Mouse (Mus musculus) frontal cortex, postnatal 36 days (tissue): Measurements from ENCODE around the gene Med18.
"Not testable (repeated sequence)": the region's sequence is repeated elsewhere in the genome, so short reads cannot be mapped to it uniquely, and the experiment has no call there.

Source experiments
- DNase-seq, 2 experiments: peaks; one replicate each; pipeline ENCODE4 v3.0.0; 2022; ENCODE audit warnings: low spot score in 2 of 2

Gene Med18

DNA sequence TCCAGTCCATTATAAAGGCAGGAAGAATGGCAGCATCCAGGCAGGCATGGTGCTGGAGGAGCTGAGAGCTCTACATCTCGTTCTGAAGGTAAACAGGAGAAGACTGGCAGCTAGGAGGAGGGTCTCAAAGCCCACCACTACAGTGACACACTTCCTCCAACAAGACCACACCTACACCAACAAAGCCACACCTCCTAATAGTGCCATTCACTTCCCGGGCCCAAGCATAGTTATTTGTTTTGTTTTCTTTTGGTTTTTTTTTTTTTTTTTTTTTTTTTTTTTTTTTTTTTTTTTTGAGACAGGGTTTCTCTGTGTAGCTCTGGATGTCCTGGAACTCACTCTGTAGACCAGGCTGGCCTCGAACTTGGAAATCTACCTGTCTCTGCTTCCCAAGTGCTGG, 18.4 kb upstream of the Med18 start:
- DNase-seq = not testable (repeated sequence)

DNA sequence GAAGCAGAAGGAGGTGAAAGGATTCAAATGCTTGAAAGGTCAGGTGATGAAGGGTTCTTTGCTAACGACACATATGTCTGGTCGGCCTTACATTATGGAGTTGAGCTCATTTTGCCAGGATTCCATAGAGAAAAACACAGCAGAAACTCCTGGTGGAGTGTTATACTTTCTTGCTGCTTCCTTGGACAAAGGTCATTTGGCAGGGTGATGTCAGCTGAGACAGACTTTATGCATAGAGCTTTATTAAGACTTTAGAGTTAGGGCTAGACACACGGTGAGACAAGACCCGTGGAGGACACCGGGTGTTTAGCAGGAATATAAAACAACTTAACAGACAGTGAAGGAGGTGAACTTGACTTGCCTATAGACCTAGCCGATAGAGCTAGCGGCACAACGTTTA, 14.1 kb upstream of the Med18 start:
- DNase-seq = no peak

DNA sequence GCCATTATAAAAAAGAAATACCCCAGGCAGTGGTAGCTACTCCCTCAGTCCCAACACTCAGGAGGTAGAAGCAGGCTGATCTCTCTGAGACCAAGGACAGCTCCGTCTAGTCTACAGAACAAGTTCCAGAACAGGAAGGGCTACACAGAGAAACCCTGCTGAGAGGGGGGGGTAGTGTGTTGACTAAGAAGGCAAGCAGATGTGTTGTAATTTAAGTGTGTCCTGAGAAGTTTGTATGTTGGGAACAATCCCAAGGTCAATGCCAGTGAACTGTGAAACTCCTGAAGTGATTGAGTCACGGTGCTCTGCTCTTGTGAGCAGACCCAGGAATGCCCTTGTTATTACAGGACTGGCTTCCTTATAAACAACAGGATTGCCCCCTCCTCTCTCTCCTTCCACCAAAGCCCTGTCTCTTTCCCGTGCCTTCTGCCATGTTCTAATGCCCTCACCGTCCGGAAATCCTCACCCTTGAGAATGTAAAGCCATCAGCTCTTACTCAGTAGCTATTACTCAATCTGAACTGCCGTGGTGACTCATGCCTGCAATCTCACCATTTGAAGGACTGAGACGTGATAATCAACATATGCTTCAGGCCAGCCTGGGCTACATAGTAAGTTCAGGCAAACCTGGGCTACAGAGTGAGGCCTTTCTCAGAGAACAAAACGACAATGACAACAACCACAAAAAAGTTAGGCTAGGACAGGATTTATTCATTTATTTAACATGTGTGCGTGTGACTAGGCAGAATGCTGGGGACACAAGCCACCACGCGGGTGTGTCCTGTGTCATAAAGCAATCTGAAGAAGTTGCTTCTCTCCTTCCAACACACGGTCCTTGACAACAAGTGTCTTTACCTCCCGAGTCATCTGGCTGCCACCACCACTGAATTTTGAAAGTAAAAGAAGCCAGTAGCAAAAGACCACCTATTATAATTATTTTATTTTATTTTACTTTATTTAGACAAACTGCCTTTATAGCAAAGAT, 12.5 kb upstream of the Med18 start:
- DNase-seq = no peak

DNA sequence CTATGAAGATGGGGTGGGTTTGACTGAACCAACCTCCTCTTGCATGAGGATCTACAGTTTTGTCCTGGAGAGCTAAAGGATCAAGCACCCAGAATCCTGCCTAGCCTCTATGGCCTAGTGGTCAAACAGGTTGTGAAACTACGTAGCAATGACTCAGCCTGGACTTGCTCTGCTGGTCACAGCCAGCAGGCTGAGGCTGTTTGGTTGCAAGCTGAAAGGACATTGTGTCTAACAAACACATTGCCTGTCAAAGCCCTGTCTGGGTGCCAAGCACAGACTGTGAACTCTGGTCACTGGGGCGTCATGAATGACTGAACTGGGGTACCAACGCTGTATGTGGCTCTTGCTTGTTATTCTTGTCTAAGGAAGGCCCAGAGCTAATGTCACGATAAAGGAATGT, 10.9 kb upstream of the Med18 start:
- DNase-seq = no peak

DNA sequence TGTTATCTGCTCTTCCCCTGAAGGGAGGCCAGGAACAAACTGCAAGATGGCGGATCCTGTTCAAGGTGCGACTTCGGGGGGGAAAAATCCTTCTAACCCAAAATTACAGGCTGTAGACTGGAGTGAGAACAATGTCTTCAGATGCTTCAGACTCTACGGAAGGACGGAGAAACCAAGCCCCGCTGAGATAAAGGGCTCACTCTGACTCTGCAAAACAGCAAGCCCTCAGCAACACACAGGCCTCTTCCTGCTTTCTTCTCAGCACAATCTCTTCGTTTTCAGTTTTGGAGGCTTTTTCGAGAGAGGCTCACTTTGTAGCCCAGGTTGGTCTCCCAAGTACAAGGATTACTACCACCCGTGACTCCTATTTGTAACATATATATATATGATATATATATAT, 9.7 kb upstream of the Med18 start:
- no peak for DNase-seq

DNA sequence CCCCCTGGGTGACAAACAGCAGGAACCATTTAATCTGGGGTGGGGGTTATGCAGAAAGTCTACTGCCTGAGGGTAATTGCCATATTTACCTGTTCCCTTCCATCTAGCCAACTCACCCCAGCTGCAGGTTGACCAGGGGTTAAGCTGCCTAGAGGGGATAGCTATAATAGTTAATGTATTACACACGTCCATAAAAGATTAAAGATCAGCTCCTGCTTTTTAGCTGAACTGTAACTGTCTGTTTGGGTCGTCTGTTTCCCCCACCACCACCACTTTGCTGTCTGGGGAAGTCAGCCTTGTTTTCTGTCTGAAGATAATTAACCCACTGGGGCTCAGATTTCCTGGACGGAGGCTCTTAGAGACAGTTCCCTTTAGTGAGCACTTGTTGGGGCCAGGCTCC, 6.2 kb upstream of the Med18 start:
- no peak for DNase-seq

DNA sequence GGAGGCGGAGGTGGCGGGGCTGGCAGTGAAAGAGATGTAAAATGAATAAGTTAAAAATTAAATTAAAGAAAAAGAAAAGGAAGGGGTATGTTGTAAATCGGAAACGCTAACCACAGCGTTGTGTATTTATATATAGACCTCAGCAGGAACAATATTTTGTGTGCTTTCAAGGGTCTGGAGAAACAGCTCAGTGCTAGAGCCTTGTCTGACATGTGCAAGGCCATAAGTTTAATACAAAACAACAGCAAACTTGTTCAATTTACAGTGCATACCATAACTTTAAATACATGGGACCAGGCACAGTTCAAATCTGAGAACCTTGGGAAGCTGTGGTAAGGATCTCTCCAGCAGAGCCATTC, 513 bp upstream of the Med18 start:
- DNase-seq = no peak

DNA sequence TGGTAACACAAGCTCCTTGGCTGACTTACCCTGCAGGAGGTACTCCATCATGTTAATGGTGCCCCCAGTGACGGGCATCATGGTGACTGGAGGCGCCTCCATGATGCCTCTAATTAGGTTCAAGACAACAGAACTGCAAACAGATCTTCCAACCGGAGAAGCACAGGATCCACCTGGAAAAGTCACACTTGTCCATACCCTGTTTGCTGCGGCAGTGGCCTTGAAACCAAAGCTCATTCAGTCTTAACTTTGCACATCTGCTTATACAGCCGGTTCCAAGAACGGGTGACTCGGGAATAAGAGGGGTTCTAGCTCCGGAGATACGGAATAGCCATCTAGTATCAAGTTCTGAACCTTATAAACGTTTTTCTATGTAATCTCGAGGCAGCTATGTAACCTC, 885 bp downstream of the Med18 start:
- DNase-seq = no peak

DNA sequence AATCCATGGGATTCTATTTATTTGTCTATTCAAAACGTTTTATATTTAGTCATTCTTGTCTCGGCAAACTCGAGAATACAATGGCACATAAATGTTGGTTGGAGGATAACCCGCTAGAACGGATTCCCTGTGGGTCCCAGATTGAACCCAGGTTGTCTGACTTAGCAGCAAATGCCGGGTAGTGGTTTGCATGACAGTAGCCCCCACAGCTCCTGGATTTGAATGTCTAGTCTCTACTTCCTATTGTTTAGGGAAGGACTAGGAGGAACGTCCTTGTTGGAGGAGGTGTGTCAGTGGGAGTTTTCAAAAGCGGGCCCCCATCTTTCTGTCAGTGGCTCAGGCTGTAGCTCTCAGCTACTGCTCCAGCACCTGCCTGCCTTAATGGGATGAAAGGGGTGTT, 3.5 kb downstream of the Med18 start:
- no peak for DNase-seq

DNA sequence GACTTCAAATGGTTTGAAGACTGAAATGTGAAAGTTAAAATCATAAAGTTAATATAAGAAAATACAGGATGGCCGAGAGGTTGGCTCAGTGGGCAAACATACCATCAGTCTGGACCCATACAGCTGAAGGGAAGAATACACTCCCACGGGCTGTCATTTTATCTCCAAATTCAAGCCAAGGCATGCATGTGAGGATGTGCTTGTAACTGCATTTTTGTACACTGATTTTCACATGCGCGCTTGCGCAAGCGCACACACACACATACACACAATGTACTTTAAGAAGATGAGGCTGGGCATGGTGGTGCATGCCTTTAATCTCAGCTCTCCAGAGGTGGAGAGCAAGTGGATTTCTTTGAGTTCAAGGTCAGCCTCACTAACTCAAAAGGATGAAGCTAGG, 8.2 kb downstream of the Med18 start:
- DNase-seq = no peak

DNA sequence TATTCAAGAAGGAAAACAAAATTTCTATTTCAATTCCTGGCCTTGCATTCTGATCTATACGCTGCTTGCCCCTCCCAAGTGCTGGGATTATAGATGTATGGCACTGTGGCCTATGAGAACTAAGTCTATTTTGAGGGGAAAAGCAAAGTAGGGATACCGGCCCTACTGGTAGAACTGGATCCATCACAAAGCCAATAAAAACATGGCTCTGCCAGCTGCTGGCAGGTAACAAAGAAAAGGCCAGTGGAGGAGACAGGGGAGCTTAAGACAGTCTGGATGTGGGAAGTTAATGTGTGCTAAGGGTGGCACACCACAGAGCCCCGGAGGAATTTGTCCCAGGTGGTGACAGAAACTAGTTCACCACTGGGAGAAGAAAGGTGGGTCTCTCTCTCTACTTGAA, 8.6 kb downstream of the Med18 start:
- no peak for DNase-seq

DNA sequence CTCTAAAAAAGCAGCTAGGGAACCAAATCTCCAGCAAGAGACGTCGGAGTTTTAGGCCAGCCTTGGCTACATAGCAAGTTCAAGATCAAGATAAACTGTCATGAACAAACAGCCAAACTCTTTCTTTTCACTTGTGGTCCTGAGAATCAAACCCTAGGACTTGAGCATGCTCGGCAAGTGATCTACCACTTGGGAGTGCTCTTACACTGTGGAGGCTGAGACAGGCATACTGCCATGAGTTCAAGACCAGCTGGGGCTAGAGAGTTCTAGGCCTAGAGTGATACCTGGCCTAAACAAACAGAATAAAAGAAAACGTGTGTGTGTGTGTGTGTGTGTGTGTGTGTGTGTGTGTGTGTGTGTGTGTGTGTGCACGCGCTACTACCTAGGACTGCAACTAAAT, 9.5 kb downstream of the Med18 start:
- no peak for DNase-seq

DNA sequence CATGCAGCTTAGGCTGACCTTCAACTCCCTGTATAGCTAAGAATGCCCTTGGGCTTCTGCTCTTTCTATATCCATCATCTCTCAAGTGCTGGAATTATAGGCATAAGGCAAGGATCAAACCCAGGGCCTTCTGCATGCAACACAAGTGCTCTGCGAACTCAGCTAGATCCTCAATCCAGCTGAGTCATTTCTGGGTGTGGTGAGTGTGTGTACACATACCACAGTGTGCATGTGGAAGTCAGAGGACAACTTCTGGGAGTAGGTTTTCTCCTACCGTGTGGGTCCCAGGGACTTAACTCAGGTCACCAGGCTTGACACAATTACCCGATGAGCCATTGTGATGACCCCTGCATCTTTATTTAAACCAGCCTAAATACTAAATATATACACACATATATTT, 13.9 kb downstream of the Med18 start:
- no peak for DNase-seq

DNA sequence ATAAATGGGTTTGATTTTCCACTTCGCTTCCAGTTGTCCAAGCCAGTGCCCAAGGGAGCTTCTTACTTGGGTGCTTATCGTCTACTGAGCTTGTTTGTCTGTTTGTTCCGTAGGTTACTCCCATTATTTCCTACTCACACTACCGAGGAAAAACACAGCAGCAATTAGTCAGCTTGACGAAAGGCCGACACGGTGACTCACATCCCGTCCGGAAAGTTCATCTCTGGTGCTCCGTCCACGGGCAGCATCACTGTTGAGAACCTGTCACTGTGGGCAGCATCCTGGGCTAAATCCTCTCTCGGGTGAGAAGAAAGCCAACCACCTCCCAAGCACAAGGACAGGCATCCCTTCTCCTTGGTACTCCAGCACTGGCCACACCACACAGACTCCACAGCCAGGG, 17.6 kb downstream of the Med18 start:
- DNase-seq = no peak

DNA sequence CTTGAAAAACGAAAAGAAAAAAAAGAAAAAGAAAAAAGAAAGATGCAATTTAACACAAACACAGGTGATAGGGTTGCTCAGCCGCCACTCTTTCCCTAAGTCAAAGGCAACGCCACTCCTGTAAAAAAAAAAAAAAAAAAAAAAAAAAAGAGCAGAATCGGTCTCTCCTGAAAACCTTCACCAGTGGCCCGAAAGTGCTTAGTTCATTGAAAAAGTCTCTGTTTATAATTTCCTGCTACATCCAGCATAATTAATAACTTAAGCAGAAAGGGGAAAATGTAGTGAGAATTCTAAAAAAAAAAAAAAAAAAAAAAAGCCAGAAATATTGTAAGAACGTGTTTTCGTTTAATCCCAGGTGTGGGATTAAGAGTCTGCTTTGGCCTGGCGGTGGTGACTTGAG, 19.2 kb downstream of the Med18 start:
- no peak for DNase-seq

DNA sequence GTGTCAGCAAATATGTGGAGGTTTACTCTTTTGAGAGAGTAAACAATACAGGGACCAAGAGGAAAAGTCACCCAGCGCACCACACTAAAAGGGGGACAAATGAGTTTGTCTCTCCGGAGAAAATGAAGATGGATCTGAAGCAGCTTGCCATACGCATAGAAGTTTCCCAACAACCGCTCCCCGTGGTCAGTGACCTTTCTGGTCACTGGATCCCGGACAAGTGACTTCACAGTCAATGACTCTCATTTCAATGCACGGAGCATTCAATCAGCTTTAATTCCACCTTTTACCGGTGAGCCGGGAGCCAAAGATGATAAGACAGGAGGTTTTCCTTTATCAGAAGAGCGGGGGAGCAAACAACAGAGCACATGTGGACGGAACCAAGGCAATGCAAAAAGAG, 25.9 kb downstream of the Med18 start:
- DNase-seq = no peak

DNA sequence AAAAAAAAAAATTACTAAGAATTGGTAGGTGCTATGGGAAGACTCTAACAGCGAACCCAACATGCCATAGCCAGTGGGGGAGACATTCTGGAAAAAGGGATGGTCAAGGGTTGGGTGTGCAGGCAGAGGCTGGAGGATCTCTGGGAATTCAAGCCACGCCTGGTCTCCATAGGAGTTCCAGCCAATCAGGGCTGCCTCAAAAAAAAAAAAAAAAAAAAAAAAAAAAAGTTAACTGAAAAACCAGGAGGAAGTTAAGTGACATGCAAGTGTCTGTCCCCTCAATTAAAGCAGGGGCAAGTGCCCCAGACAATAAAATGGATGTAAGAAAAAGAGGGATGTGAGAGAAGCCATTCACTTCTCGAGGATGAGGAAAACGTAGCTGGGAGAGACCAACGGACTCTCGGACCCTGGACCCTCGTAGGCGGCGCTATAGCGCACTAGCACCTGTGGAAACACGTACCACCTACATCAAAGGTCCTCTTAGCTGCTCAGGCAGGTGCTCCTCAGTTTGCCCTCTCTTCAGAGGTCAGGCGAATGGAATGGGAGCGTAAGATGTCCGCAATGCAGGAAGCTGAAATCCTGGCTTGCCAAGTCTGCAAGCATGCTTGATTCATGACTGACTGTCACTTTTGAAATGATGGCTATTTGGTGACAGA, 30.9 kb downstream of the Med18 start:
- no peak for DNase-seq

DNA sequence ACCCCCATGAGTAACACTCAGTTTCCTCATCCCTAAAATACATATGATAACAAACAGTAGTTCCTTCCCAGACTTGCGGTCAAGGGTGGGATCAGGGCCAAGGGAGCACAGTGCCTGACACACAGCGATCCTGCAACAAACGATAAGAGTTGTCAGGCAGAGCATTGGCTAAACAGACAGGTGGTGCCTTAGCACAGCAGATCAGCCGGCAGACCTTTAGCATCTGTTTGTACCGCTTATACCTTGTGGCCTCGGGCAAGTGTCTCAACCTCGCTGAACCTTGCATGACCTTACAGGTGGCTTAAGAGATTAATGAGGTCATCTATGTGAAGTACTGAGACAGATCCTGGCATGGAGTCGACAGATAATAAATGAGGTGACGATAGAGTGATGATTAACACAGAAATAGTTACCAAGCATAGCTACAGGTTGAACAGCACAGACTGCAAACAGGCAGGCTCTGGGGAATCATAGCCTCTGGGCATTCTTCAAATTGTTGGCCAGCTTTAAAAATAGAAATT, 35.6 kb downstream of the Med18 start:
- DNase-seq = no peak

DNA sequence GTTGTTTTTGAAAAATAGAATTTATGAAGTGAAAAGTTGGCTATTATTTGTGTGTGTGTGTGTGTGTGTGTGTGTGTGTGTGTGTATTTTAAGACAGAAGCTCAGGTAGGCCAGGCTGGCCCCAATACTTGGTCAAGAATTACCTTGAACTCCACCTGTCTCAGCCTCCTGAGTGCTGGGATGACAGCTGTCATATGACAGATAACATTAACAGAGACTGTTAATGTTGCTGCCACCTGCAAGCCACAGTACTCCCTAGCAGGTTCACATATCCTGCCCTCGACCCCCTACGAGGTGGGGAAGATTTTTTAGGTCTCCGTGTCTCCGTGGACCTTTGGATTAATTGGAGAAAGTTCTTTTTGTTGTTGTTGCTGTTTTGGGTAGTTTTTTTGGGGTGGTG, 36.2 kb downstream of the Med18 start:
- DNase-seq = no peak

DNA sequence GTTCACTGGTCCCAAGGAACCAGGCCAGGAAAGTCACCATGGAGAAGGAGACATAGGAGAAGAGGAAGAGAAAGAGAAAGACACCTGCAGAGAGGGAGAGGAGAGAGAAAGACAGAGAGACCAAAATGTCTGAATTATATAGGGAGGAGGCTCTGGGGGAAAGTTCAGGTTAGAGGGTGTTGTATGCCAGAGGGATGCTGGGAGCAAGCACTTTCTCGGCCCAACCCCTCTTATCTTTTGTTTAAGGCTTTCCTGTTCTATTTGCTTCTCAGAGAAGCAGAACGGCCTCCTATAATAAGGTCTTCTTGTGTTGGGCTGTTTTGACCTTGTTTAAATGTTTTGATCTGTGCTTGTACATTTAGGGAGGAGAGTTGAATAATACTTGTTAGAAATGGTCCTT, 37.7 kb downstream of the Med18 start:
- no peak for DNase-seq

DNA sequence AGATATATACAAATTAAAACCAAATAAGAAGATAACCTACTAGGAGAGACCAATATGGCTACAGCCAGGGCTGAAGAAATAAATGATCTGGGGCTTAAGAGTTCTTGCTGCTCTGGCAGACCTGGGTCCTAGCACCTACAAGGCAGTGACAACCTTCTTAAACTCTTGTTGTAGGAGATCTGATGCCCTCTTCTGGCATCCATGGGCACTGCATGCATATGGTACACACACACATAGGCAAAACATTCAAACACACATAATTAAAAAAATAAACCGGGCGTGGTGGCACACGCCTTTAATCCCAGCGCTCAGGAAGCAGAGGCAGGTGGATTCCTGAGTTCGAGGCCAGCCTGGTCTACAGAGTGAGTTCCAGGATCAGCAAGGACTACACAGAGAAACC, 39.0 kb downstream of the Med18 start:
- DNase-seq = no peak

DNA sequence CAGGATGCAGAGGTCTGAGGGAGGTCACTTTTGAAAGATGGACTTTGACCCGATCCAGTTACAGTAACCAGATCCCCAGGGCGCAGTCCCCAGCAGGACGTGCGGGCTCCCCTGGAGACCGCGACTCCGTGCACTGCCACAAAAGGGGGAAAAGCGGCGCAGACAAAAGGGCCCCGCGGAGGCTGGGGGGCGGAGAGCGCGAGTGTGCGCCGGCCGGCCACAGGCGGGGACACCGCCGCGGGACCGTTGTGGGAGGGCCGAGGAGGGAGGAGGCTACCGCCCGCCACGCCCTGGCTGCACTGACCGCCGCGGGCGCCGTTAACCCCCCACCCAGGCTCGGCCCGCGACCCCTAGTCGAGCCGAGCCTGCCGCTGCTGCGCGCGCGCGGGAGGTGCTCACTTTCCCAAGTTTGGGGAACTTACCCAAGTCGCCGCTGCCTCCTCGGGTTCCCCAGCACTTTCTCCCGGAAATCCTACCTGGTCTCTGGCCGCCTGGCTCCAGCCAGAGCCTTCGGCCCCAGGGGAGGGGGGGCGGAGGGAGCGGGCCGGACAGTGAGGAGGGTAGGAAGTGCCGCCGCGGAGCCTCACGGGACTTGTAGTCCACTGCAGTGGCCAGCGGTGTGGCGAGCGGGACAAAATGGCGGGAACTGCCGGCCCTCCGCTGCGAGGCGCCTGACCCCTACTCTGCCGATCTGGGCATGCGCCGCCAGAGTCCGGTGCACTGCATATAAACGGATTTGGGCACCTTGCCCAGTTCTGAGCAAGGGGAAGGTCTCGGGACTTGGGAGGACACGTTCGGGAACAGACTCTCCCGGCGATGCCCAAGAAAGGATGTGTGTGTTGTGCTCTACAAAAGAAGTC, 41.6 kb downstream of the Med18 start, which contains the start of gene Phactr4:
Gene Phactr4, minus strand, starts transcription at position 567 of the 860 bp plus-strand sequence.
- peak; percentile 90 to 91 for DNase-seq
